Mouse (Mus musculus) thymus, adult 2 months (tissue): ENCODE data around the gene BC004004. TPM values are rescaled to one million over a fixed set of nuclear protein-coding genes. Genes with fewer than 3 reads are reported as not detected.

ENCODE experiments used
- DNase-seq: peaks from one replicate; pipeline ENCODE4 v3.0.0; 2021
- H3K27ac ChIP-seq: fragments of 200-500 bp; 2 replicates; pipeline ENCODE4 v1.5.1; 2012; ENCODE audit warnings: low read length, control low read depth; ENCODE audit not compliant: control insufficient read depth, insufficient read depth
- H3K27me3 ChIP-seq: fragments of 200-500 bp; 2 replicates; pipeline ENCODE4 v1.6.1; 2012; ENCODE audit warnings: mild to moderate bottlenecking, low read length, moderate library complexity, mixed read lengths; ENCODE audit not compliant: control insufficient read depth, insufficient read depth
- H3K36me3 ChIP-seq: fragments of 200-500 bp; 2 replicates; pipeline ENCODE4 v1.6.1; 2012; ENCODE audit warnings: mild to moderate bottlenecking, low read length, moderate library complexity; ENCODE audit not compliant: control insufficient read depth, insufficient read depth
- H3K4me1 ChIP-seq: fragments of 200-500 bp; replicated peaks from 2 replicates; pipeline ENCODE4 v1.6.1; 2012; ENCODE audit warnings: low read length; ENCODE audit not compliant: control insufficient read depth, insufficient read depth
- H3K4me3 ChIP-seq: fragments of 200-500 bp; 2 replicates; pipeline ENCODE4 v1.5.1; 2012; ENCODE audit warnings: mild to moderate bottlenecking, low read length, control low read depth, moderate library complexity; ENCODE audit not compliant: control insufficient read depth, insufficient read depth
- CTCF ChIP-seq: fragments of 200-500 bp; IDR thresholded peaks from 2 replicates; pipeline ENCODE4 v1.5.1; 2012; ENCODE audit warnings: mild to moderate bottlenecking, control low read depth, low read length, moderate library complexity, borderline replicate concordance; ENCODE audit not compliant: control insufficient read depth, poor library complexity, insufficient read depth; ENCODE audit errors: extremely low read depth
- POLR2A ChIP-seq: fragments of 200-500 bp; IDR thresholded peaks from 2 replicates; pipeline ENCODE4 v1.6.1; 2012; ENCODE audit warnings: mild to moderate bottlenecking, low read length, control low read depth, moderate library complexity; ENCODE audit not compliant: control insufficient read depth, poor library complexity, insufficient read depth; ENCODE audit errors: extremely low read depth
- WGBS: fragments of 180-500 bp; shearing (Covaris S2); methylation state at CpG from one replicate; pipeline ENCODE4 v1.1.7; 2018; 5-methylcytosine and 5-hydroxymethylcytosine counted together
- polyA plus RNA-seq: library from polyadenylated mRNA; depleted of rRNA; stranded (reverse); fragments of >200 nt; gene quantifications from 2 replicates; pipeline ENCODE4 v1.2.3, GENCODE M21; 2012; rRNA removed

The BC004004 gene
- polyA plus RNA-seq, result 46.0 and 61.3 TPM in 2 replicates

DNA sequence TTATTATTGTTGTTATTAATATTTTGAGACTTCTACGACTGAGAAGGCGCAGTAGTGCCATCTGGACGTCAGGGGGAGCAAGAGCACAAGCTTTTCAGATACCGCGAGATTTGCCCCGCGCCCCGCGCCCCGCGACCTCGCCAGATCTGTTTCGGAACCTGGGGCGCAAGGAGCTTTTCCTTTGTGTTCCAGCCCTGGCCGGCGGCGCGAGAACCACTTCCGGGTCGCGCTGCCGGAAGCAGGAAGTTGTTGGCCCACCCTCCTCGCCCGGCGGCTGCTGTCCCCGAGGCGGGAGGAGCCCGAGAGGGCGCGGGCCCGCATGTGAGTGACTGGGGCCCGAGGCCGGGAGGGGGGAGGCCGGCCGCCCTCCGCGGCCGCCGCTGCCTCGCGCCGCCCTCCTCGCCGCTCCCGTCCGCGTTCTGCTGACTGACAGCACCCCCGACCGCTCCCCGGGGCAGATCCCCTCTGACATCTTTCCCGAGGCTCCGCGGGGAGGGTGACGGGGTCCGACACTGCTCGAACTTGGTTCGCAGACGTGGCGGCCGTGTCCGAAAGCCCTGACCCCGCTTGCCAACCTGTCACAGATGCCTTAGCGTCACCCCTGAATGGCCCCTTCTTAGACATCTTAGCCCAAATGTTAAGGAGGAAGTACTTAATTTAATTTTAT lies at the start of gene BC004004:
TSS of gene BC004004 (plus strand) at position 107 of the 667 bp plus-strand sequence.
- DNase-seq, result peak; percentile 93
- TF ChIP-seq POLR2A, result peak; percentile 89
- TF ChIP-seq CTCF, result peak; percentile 77
- peak within 1 kb of the TSS; percentile 0; the same call in 1 of the 2 replicates for H3K27ac ChIP-seq
- H3K36me3 ChIP-seq, result no peaks in the 10 kb centered on the region
- H3K4me3 ChIP-seq, result peak within 1 kb of the TSS; percentile 66
- H3K4me1 ChIP-seq, result peaks cover 14% of the 10 kb centered on the region
- under 1% methylated on average over 63 of the region's 63 CpGs for WGBS
- no peaks in the 10 kb centered on the region for H3K27me3 ChIP-seq

GRCm38 (mm10) chr17:29220631-29221030 lies 48.0 kb upstream of the BC004004 start:
- no peak overlapping the region for H3K4me3 ChIP-seq
- no peaks in the 10 kb centered on the region for H3K36me3 ChIP-seq
- no peaks in the 10 kb centered on the region; the same call in 1 of the 2 replicates for H3K27me3 ChIP-seq
- 94% methylated on average over 14 of the region's 14 CpGs for whole genome bisulfite sequencing
- DNase-seq, result no peak
- no peaks in the 10 kb centered on the region for H3K4me1 ChIP-seq
- H3K27ac ChIP-seq, result no peak overlapping the region
- TF ChIP-seq CTCF (no peak), POLR2A (no peak)

DNA sequence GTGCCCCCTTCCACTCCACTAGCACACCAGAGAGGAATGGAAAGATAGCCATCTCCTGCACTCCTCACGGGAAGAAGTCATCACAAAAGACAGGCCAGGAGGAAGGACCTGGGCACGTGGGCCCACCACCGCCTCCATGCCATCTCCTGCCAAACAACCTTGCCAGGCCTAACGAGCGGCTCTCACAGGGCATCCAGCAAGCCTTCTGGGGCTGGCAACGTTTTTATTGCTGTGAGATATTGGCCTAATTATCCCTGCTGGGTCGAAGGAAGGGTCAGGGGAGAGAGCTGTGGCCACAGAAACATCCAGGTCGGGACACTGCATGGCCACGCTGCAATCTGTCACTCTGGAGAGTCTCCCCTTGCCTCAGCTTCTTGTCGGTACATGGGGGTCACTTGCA lies 37.5 kb upstream of the BC004004 start:
- Histone ChIP-seq H3K4me1 (no peaks in the 10 kb centered on the region), H3K4me3 (no peak overlapping the region), H3K27ac (no peak overlapping the region), H3K36me3 (no peaks in the 10 kb centered on the region), H3K27me3 (peaks cover 2% of the 10 kb centered on the region; the same call in 1 of the 2 replicates)
- 91% methylated on average over 10 of the region's 10 CpGs for WGBS
- no peak for DNase-seq
- TF ChIP-seq CTCF (no peak), POLR2A (no peak)

- no peak overlapping the region for H3K4me3 ChIP-seq
- DNase-seq, result no peak
- no peaks in the 10 kb centered on the region for H3K36me3 ChIP-seq
- TF ChIP-seq CTCF, result no peak
- no peak overlapping the region for H3K27ac ChIP-seq
- peaks cover 8% of the 10 kb centered on the region for H3K4me1 ChIP-seq
- H3K27me3 ChIP-seq, result peaks cover 24% of the 10 kb centered on the region
- 91% methylated on average over 7 of the region's 7 CpGs for WGBS
Measured at GRCm38 (mm10) chr17:29236111-29236510, 32.5 kb upstream of the BC004004 start.

DNA sequence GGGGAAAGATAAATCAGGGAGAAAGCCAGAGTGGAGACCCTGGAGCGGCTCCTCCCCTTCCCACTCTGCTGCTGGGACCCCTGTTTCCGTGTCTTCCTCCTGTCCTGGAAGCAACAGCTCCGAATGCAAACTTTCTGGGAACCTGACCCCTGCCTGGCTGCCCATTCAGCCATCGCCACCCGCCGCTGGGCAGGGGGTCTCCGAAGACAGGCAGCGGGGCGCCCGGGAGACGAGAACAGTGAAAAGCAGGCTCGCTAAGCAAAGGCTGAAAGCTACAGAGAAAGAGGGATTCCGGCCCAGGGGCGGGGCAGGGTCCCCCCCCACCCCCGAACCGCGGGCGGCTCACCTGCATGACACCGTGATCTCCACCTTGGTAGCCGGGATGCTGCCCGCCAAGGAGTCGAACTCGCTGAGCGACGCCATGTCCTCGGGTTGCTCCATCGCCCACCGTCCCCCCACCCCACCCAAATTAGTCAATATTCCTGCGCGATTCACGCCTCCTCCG lies 31.3 kb upstream of the BC004004 start:
- Histone ChIP-seq H3K27ac (no peak overlapping the region), H3K36me3 (no peaks in the 10 kb centered on the region), H3K4me3 (peak overlapping the region; percentile 22), H3K27me3 (peaks cover 24% of the 10 kb centered on the region), H3K4me1 (peaks cover 8% of the 10 kb centered on the region)
- TF ChIP-seq CTCF, result peak; percentile 9; the same call in 1 of the 2 replicates
- no peak for TF ChIP-seq POLR2A
- 4% methylated on average over 32 of the region's 32 CpGs for WGBS
- no peak for DNase-seq

DNA sequence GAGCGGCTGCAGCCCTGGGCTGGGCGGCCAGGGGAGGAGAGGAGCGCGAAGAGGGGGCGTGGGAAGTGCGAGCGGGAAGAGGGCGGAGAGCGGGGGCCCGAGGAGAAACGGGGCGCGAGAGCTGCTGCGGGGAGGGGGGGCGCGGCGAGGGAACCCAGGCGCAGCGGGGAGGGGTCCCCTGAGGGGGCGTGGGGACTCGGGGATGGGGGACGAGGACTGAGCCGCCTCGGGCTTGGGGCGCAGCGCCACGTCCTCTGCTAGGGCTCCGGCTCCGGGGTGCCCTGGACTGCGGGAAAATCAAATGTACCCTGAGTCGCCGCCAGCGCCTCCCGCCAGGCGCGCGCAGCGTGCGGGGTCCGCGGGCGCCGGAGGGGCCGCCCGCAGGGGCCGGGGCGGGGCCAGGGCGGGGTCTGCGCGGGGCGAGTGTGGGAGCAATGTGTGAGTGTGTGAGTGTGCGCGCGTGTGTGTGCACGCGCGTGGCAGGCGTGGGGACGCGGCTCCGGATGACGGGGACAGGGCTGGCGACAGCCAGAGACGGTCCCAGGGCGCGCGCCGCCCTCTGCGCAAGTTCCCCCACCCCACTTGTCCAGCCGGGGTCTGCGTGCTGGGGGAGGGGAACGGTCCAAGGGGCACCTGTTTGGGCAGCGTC lies 30.7 kb upstream of the BC004004 start, which contains the start of gene Cpne5:
TSS of gene Cpne5 (minus strand) at position 396 of the 649 bp plus-strand sequence.
- H3K27ac ChIP-seq, result no peak within 1 kb of the TSS
- H3K36me3 ChIP-seq, result no peaks in the 10 kb centered on the region
- WGBS, result 1% methylated on average over 66 of the region's 73 CpGs
- H3K4me1 ChIP-seq, result peaks cover 8% of the 10 kb centered on the region
- H3K27me3 ChIP-seq, result peaks cover 24% of the 10 kb centered on the region
- TF ChIP-seq POLR2A (no peak), CTCF (no peak)
- H3K4me3 ChIP-seq, result peak within 1 kb of the TSS; percentile 22
- no peak for DNase-seq
